ENCODE assay signal across 9 mouse cellular contexts in genomic region chr1:51998542-51998941, GRCm38 (mm10). TPM values are rescaled to one million over a fixed set of nuclear protein-coding genes. Genes with fewer than 3 reads are reported as not detected.
DNase-seq lines count a peak whose midpoint lies in the region; TF ChIP-seq lines count a peak whose summit lies in the region.
"Had no signal": no experiment of that assay in that cellular context is flagged by ENCODE, and none has a peak within 500 bp of the region (broad histone marks: within the 10 kb centered on the region; RNA-seq: fewer than 3 reads in every experiment).

No protein-coding gene starts in this region.

- intact Hi-C loops in gastrocnemius, adult 2 months (cut with DNase I), result no loop called here

- TF ChIP-seq CTCF in gastrocnemius, adult 2 months (IDR thresholded peaks at IDR 0.05), result peak; percentile 72

- H3K27ac ChIP-seq in gastrocnemius, adult 2 months, result no peak overlapping the region
- H3K27ac ChIP-seq: neural tube, embryonic 13.5 days had no signal

- no peak overlapping the region for H3K4me3 ChIP-seq in gastrocnemius, adult 2 months
- H3K4me3 ChIP-seq: neural tube, embryonic 13.5 days had no signal

- DNase-seq in gastrocnemius, adult 2 months, result peak; percentile 30
- no peak for DNase-seq in gastrocnemius, postnatal 25 days
- DNase-seq in spleen, postnatal 36 days (ENCODE audit: low spot score in 2 of 2), result peak; percentile 21 to 45
- no peak for DNase-seq in spleen, postnatal 4 days (ENCODE audit: low spot score in 2 of 2)
- peak; percentile 9 for DNase-seq in cerebellum, adult 9-11 months
- DNase-seq in kidney, postnatal 10 days, result peak; percentile 65
- DNase-seq in lung, postnatal 25 days (ENCODE audit: low spot score), result peak; percentile 56
- no peak for DNase-seq in yolk sac, embryonic 10.5 days (ENCODE audit: low spot score)

RNA-seq across cellular contexts. Expression of gene Stat4, which starts 11.6 kb away (rescaled TPM):
- total RNA-seq in gastrocnemius, adult 2 months (2021), result under 1 TPM in 1 of 2 experiments, not detected in 1; 0.08 TPM
- not detected for total RNA-seq in gastrocnemius, postnatal 25 days (2021)

Comparison
In these comparisons a context has a peak if more than half of its experiments do, and no peak if none do; other contexts are left out.
1. DNase-seq: peak in gastrocnemius, adult 2 months (single experiment), spleen, postnatal 36 days (2 of 2), cerebellum, adult 9-11 months (single experiment), kidney, postnatal 10 days (single experiment) and lung, postnatal 25 days (single experiment); none in gastrocnemius, postnatal 25 days (single experiment), spleen, postnatal 4 days (0 of 2) and yolk sac, embryonic 10.5 days (single experiment).